Mouse (Mus musculus) midbrain, embryonic 11.5 days (tissue): ENCODE results near the gene Rab11fip3. TPM values are rescaled to one million over a fixed set of nuclear protein-coding genes. Genes with fewer than 3 reads are reported as not detected.
A peak's percentile ranks its signal among the peaks of the same experiment; 100 is the strongest.

Experiments used
- ATAC-seq: fragments of 200-750 bp; cut with Nextera tagmentation; 2 replicates; pipeline ENCODE4 v1.8.0; 2017; ENCODE audit warnings: moderate TSS enrichment, moderate library complexity; ENCODE audit not compliant: low FRiP score
- DNase-seq: peaks from one replicate; pipeline ENCODE4 v3.0.0; 2015; ENCODE audit warnings: low spot score; ENCODE audit errors: missing footprints
- H3K27ac ChIP-seq: fragments of 300-500 bp; sonication (generic); 2 replicates; pipeline ENCODE4 v1.5.1; 2014; ENCODE audit warnings: low read depth, low read length
- H3K27me3 ChIP-seq: fragments of 300-500 bp; sonication (generic); 2 replicates; pipeline ENCODE4 v1.6.1; 2014; ENCODE audit warnings: mild to moderate bottlenecking, low read length, moderate library complexity, mixed read lengths; ENCODE audit not compliant: control insufficient read depth, insufficient read depth
- H3K36me3 ChIP-seq: fragments of 300-500 bp; sonication (generic); 2 replicates; pipeline ENCODE4 v1.6.1; 2014; ENCODE audit warnings: mild to moderate bottlenecking, low read length, moderate library complexity, mixed read lengths; ENCODE audit not compliant: control insufficient read depth, insufficient read depth
- H3K4me1 ChIP-seq: fragments of 300-500 bp; sonication (generic); 2 replicates; pipeline ENCODE4 v1.6.1; 2014; ENCODE audit warnings: low read length; ENCODE audit not compliant: control insufficient read depth, insufficient read depth
- H3K4me2 ChIP-seq: fragments of 300-500 bp; sonication (generic); 2 replicates; pipeline ENCODE4 v1.6.1; 2014; ENCODE audit warnings: mild to moderate bottlenecking, moderate library complexity
- H3K4me3 ChIP-seq: fragments of 300-500 bp; sonication (generic); 2 replicates; pipeline ENCODE4 v1.5.1; 2014; ENCODE audit warnings: low read depth, low read length
- H3K9ac ChIP-seq: fragments of 300-500 bp; sonication (generic); 2 replicates; pipeline ENCODE4 v1.6.1; 2014; ENCODE audit warnings: low read length
- H3K9me3 ChIP-seq: fragments of 300-500 bp; sonication (generic); 2 replicates; pipeline ENCODE4 v1.6.1; 2016; ENCODE audit warnings: low read length; ENCODE audit not compliant: control insufficient read depth
- WGBS: fragments of 180-500 bp; shearing (Covaris S2); extraction: QIAGEN DNeasy Blood & Tissue Kit; methylation state at CpG from one replicate; pipeline ENCODE4 v1.1.7; 2014; 5-methylcytosine and 5-hydroxymethylcytosine counted together
- polyA plus RNA-seq: library from polyadenylated mRNA; unstranded; fragments of >200 nt; fragmentation: Nextera tagmentation; extraction: Ambion mirVana; gene quantifications from 2 replicates; pipeline ENCODE4 v1.2.1, GENCODE M21; 2014

The Rab11fip3 gene
- polyA plus RNA-seq, 1 experiment from 2014 or later: 18.2 TPM

DNA sequence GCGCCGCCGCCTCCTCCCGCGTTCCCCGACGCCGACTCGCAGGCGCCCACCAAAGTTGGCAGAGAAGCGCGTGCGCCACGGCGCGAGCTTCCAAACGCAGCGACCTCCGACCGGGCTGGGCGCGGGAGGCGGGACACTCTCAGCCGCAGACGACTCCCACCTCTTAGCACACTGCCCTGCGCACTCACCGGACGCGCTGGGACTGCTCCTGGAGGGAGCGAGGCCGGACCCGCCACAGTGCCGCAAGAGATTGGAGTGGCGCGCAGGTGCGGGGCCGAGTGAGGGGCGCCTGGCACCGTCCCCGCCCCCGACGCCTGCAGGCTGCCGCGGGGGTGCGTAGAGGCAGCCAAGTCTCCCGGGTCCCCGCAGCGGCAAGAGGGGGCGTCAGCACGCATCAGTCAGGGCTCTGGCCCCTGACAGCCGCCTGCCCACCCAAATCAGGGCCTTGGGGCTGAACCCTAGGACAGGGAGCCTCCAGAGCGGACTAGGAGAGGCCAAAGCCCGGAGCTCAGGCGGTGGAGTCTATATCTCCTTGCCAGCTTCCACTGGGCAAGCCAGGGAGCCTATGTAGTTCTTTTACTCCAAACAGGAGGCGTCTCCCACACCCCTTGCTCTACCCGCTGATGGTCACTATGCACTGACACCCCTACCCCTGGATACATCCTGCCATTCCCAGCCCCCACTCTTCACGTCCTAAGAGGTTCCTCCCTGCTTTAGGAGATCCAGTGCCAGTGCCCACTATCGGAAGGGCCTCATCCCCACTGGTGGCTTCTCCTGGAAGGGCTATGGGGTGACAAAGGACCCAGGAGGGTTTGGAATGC is 117.3 kb downstream of the Rab11fip3 start, which contains the start of gene A930017K11Rik:
Gene A930017K11Rik, minus strand, starts transcription at position 763 of the 821 bp plus-strand sequence.
- WGBS: under 1% methylated on average over 56 of the region's 58 CpGs
- peak within 1 kb of the TSS; percentile 36 for H3K4me2 ChIP-seq
- DNase-seq (no peak), ATAC-seq (no peak)
- no peaks in the 10 kb centered on the region for H3K36me3 ChIP-seq
- H3K4me1 ChIP-seq: peaks cover 5% of the 10 kb centered on the region; the same call in 1 of the 2 replicates
- H3K27me3 ChIP-seq: peaks cover 37% of the 10 kb centered on the region
- peak within 1 kb of the TSS; percentile 24 for H3K4me3 ChIP-seq
- H3K27ac ChIP-seq: no peak within 1 kb of the TSS
- H3K9ac ChIP-seq: no peak within 1 kb of the TSS
- H3K9me3 ChIP-seq: no peaks in the 10 kb centered on the region

DNA sequence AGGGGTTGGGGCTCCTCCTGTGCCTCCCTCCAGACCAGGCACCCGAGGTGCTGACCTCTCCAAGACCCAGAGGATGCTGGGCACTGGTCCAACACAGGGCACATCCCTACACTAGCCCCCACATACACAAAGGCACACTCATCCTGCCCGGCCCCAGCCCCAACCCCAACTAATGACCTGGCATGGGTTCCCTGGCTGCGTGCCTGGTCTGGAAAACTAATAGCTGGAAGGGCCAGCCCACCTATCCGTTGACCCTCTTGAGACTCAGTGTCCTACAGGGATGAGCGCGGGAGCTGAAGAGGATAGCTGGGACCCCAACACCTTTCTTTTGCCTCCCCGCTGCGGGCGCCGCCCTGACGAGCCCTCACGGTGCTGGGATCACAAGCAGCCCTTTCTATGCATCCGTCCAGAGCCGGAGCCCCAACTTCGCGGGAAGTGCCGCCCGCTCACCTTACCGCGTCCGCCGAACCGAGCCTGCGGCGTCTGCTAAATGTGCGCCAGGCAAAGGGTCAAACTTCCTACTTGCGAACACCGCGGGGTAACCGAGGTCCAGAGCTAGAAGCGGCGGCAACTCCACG is 118.0 kb downstream of the Rab11fip3 start:
- no peaks in the 10 kb centered on the region for H3K36me3 ChIP-seq
- H3K27ac ChIP-seq: no peak overlapping the region
- peak overlapping the region; percentile 24 for H3K4me3 ChIP-seq
- no peak for ATAC-seq
- DNase-seq: no peak
- H3K4me2 ChIP-seq: peak overlapping the region; percentile 36
- 1% methylated on average over 33 of the region's 33 CpGs for WGBS
- H3K9me3 ChIP-seq: no peaks in the 10 kb centered on the region
- H3K4me1 ChIP-seq: peaks cover 5% of the 10 kb centered on the region; the same call in 1 of the 2 replicates
- H3K27me3 ChIP-seq: peaks cover 37% of the 10 kb centered on the region
- no peak overlapping the region for H3K9ac ChIP-seq

DNA sequence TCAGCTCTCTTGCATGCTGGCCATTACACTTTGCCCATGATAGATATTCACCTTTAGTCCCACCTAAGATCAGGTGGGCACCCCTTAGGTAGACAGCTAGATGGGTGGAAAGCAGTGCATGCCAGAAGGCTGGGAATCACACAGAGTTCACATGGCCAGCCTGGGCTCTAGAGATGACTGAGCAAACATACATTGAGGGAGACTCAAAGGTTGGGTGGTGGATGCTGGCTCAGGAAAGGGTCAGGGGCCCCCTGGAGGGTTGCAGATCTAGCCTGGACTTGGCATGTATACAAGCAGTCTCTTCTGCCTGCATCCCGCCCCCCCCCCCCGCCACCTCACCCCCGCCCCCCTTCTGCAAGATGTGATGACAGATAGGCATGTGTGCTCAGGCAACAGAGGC is 118.6 kb downstream of the Rab11fip3 start:
- Histone ChIP-seq H3K4me1 (peaks cover 5% of the 10 kb centered on the region; the same call in 1 of the 2 replicates), H3K9me3 (no peaks in the 10 kb centered on the region), H3K27ac (no peak overlapping the region), H3K36me3 (no peaks in the 10 kb centered on the region), H3K4me2 (no peak overlapping the region), H3K9ac (no peak overlapping the region), H3K27me3 (peaks cover 37% of the 10 kb centered on the region), H3K4me3 (no peak overlapping the region)
- 0% methylated on average over 2 of the region's 3 CpGs for WGBS
- no peak for ATAC-seq
- DNase-seq: no peak

DNA sequence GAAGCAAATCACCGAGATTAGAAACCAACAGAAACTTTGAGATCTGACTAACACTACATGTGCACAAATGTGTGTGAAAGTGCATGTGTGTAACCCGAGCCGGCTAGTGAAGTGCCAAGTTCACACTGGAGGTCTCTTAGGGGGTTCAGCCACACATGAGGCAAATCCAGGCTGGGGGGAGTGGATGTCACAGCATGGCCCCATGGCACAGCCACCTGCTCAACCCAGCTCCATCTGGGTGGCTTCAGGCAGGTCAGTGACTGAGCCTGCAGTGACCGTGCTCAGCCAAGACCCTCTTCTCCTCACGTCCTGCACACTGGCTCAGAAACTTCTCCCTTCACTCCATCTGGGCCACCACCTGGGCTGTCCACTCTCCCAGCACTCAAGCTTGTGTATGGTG is 119.4 kb downstream of the Rab11fip3 start:
- DNase-seq (no peak), ATAC-seq (no peak)
- H3K4me2 ChIP-seq: no peak overlapping the region
- no peak overlapping the region for H3K9ac ChIP-seq
- peaks cover 37% of the 10 kb centered on the region for H3K27me3 ChIP-seq
- peaks cover 5% of the 10 kb centered on the region; the same call in 1 of the 2 replicates for H3K4me1 ChIP-seq
- no peaks in the 10 kb centered on the region for H3K36me3 ChIP-seq
- WGBS: 79% methylated on average over 5 of the region's 5 CpGs
- no peak overlapping the region for H3K27ac ChIP-seq
- no peak overlapping the region for H3K4me3 ChIP-seq
- H3K9me3 ChIP-seq: no peaks in the 10 kb centered on the region

DNA sequence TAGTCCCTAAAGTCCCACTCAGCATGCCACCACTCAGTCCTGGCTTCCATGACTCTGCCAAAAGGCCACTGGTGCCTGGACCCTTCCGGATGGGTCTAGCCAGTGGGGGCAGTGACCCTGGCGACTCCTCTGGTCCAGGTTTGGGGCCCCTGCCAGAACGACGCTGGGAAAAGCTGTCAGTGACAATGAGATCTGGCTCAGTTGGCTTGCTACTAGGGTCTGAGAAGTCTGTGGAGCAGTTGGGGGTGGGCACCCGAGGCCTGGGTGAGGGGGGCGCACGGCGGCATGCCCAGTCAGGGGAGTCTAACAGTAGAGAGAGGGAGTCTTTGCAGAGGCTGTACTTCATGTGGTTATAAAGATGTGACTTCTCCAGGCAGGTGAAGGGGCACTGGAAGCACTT is 121.3 kb downstream of the Rab11fip3 start:
- no peaks in the 10 kb centered on the region for H3K36me3 ChIP-seq
- H3K9me3 ChIP-seq: no peaks in the 10 kb centered on the region
- peaks cover 5% of the 10 kb centered on the region; the same call in 1 of the 2 replicates for H3K4me1 ChIP-seq
- no peak overlapping the region for H3K27ac ChIP-seq
- ATAC-seq: no peak
- H3K4me2 ChIP-seq: no peak overlapping the region
- WGBS: 70% methylated on average over 8 of the region's 8 CpGs
- no peak overlapping the region for H3K4me3 ChIP-seq
- peaks cover 32% of the 10 kb centered on the region for H3K27me3 ChIP-seq
- DNase-seq: no peak
- H3K9ac ChIP-seq: no peak overlapping the region

DNA sequence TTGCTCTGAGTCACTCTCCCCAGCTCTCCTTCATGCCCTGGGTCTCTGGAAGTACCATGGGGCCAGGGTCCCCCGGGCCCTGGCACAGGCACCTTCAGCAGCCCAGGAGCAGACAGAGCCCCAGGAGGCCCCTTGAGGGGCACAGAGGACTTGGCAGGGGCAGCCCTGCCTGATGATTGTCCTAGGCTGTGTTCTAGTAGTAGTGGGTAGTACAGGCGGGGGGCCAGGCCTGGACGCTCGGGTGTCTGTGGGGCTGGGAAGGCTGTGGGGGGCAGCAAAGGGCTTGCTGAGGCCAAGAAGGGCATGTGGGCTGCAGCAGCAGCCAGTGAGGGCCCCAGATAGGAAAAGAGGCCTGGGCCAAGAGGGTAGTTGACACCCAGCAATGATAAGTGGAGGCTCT is 121.8 kb downstream of the Rab11fip3 start:
- H3K36me3 ChIP-seq: no peaks in the 10 kb centered on the region
- ATAC-seq: no peak
- H3K9ac ChIP-seq: no peak overlapping the region
- no peaks in the 10 kb centered on the region for H3K9me3 ChIP-seq
- peaks cover 5% of the 10 kb centered on the region; the same call in 1 of the 2 replicates for H3K4me1 ChIP-seq
- H3K27me3 ChIP-seq: peaks cover 27% of the 10 kb centered on the region
- no peak overlapping the region for H3K27ac ChIP-seq
- no peak overlapping the region for H3K4me3 ChIP-seq
- no peak for DNase-seq
- WGBS: 84% methylated on average over 4 of the region's 4 CpGs
- no peak overlapping the region for H3K4me2 ChIP-seq

DNA sequence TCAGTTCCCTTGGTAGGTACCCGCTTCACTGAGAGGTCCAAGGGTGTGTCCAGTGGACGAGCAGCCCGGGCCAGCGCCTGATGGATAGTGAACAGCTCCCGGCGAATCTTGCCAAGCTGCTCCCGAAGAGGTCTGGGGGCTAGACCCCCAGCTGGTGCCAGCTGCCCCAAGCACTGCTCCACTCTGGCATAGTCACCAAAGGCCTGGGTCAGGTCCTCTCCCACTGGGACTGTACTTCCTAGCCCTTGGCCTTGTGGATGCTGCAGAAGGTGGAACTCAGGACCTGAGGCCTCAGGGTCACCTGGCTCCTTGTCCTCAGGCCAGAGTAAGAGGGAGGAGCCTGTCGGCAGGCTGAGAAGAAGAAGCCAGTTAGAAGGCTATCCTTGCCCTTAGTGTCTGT is 122.5 kb downstream of the Rab11fip3 start:
- Histone ChIP-seq H3K27ac (no peak overlapping the region), H3K9ac (no peak overlapping the region), H3K4me3 (no peak overlapping the region), H3K4me2 (no peak overlapping the region), H3K36me3 (no peaks in the 10 kb centered on the region), H3K27me3 (peaks cover 20% of the 10 kb centered on the region), H3K9me3 (no peaks in the 10 kb centered on the region), H3K4me1 (peaks cover 3% of the 10 kb centered on the region; the same call in 1 of the 2 replicates)
- 82% methylated on average over 8 of the region's 8 CpGs for WGBS
- ATAC-seq (no peak), DNase-seq (no peak)

DNA sequence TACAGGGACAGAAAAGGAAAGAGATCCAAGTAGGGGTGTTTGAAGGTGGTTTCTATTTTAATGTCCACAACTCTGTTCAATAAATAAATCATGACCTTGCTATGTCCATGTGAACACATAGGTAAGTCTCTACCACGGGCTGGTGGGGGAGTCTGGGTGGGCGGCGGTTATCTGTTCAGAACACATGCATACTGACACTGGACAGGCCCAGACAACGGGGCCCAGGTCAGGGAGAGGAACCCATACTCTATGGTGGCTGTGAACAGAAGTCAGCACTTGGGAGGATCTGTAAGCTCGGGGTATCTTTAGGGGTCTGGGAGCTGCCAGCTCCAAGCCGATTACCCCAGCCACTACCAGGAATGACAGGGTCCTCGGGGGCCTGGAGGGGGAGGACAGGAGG is 123.0 kb downstream of the Rab11fip3 start:
- H3K27ac ChIP-seq: no peak overlapping the region
- no peak overlapping the region for H3K4me3 ChIP-seq
- WGBS: 76% methylated on average over 7 of the region's 7 CpGs
- H3K9ac ChIP-seq: no peak overlapping the region
- no peak for DNase-seq
- no peaks in the 10 kb centered on the region for H3K4me1 ChIP-seq
- H3K9me3 ChIP-seq: no peaks in the 10 kb centered on the region
- no peaks in the 10 kb centered on the region for H3K36me3 ChIP-seq
- no peak overlapping the region for H3K4me2 ChIP-seq
- peaks cover 15% of the 10 kb centered on the region for H3K27me3 ChIP-seq
- ATAC-seq: no peak

DNA sequence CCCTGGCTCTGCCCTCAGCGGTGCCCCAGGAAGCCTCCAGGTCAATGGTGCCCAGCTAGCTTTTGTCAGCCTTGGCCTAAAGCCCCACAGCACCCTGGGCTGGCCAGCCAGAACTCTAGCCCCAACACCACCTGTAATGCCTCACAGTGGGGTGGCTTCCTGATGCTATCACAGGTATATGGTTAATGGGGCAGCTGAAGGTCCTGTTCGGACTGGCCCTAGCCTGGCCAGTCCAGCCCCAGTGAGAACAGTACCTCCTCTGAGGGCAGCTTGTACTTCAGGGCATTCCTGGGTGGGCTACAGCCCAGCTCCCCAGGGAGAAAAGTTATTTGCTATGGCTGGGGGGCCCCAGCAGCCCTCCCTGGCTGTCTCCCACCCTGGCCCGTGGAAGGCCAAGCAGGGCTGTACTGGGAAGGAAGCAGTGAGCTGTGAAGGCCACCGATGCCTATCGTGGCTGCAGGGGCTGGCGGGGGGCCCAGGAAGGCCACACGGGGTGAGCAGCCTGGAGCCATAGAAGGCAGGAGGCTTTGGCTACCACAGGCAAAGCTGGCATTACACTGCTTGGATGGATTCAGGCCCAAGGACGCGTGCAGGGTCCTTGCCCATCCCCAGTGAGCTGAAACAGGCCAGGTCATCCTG is 123.7 kb downstream of the Rab11fip3 start:
- WGBS: 60% methylated on average over 9 of the region's 9 CpGs
- no peaks in the 10 kb centered on the region for H3K9me3 ChIP-seq
- peaks cover 6% of the 10 kb centered on the region for H3K4me1 ChIP-seq
- no peak overlapping the region for H3K4me2 ChIP-seq
- peaks cover 7% of the 10 kb centered on the region for H3K27me3 ChIP-seq
- H3K27ac ChIP-seq: no peak overlapping the region
- H3K9ac ChIP-seq: no peak overlapping the region
- no peaks in the 10 kb centered on the region for H3K36me3 ChIP-seq
- DNase-seq (no peak), ATAC-seq (no peak)
- no peak overlapping the region for H3K4me3 ChIP-seq
